Mouse (Mus musculus) E14TG2a.4 (cell line): ENCODE measurements around the gene Foxj3.

Experiments used
- CTCF ChIP-seq: conservative IDR thresholded peaks from 2 replicates; pipeline ENCODE4 v1.5.1; 2014; ENCODE audit warnings: low read length
- NANOG ChIP-seq: IDR thresholded peaks from 2 replicates; pipeline ENCODE4 v1.6.1; 2014; ENCODE audit warnings: borderline replicate concordance, low read length, mixed read lengths
- POU5F1 ChIP-seq: IDR thresholded peaks from 2 replicates; pipeline ENCODE4 v1.6.1; 2014; ENCODE audit warnings: low read length, borderline replicate concordance

DNA sequence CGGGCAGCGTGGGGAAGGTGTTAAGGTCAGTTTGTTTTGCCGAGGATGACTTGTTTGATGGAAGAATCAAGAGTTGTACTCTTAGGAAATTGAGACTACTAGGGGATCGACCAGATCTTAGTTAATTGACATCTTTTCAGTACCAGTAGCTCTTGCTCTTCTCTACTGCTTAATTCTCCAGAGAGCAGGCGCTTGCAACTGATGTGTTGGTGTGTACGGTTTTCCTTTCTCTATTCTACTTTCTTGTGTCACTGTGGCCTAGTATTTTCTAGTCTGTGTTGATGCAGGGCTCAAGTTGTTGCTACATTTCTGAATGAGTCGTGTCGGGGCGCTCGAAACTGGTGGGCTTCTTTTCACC, 3.7 kb downstream of the Foxj3 start:
- no peak for TF ChIP-seq CTCF
- TF ChIP-seq NANOG, result no peak
- TF ChIP-seq POU5F1, result no peak
